Mouse (Mus musculus): ENCODE results near the gene Specc1. TPM values are rescaled to one million over a fixed set of nuclear protein-coding genes. Genes with fewer than 3 reads are reported as not detected.

Gene Specc1
- polyA plus RNA-seq, 2 experiments, result 23.5 to 40.5 TPM

GRCm38 (mm10) chr11:62088651-62089050 is 132.1 kb downstream of the Specc1 start:
- no peak for DNase-seq (ENCODE audit: low read depth in 3 of 3, low spot score in 3 of 3)
- H3K27ac ChIP-seq, result no peak overlapping the region
- H3K27me3 ChIP-seq (ENCODE audit: control insufficient read depth, insufficient read depth, low read length), result no peaks in the 10 kb centered on the region
- peaks cover 4 to 10% of the 10 kb centered on the region in 2 experiments for H3K4me1 ChIP-seq (replicated peaks; ENCODE audit: control insufficient read depth in 2 of 2, insufficient read depth in 2 of 2, low read length in 1 of 2)
- H3K9ac ChIP-seq (replicated peaks), result no peak overlapping the region
- H3K9me3 ChIP-seq (ENCODE audit: control insufficient read depth, low read length), result no peaks in the 10 kb centered on the region
- no peak for TF ChIP-seq EP300 (IDR thresholded peaks at IDR 0.05; ENCODE audit: low read depth)
- TF ChIP-seq CTCF (IDR thresholded peaks at IDR 0.05; ENCODE audit: low read depth), result no peak
- WGBS (ENCODE audit: insufficient replicate concordance), result 79% methylated on average over 3 of the region's 3 CpGs
- ATAC-seq (ENCODE audit: insufficient read depth), result no peak
- no peak overlapping the region for H3K4me2 ChIP-seq (ENCODE audit: low read depth)
- no peaks in the 10 kb centered on the region for H3K36me3 ChIP-seq (replicated peaks; ENCODE audit: control insufficient read depth, insufficient read depth, low read depth)
- H3K4me3 ChIP-seq (ENCODE audit: insufficient read depth in 1 of 2, low read depth in 2 of 2, low read length in 2 of 2), result no peak overlapping the region

GRCm38 (mm10) chr11:62090321-62090720 is 133.8 kb downstream of the Specc1 start:
- H3K9me3 ChIP-seq (ENCODE audit: control insufficient read depth, low read length), result no peaks in the 10 kb centered on the region
- H3K27me3 ChIP-seq (ENCODE audit: control insufficient read depth, insufficient read depth, low read length), result no peaks in the 10 kb centered on the region
- TF ChIP-seq CTCF (IDR thresholded peaks at IDR 0.05; ENCODE audit: low read depth), result no peak
- TF ChIP-seq EP300 (IDR thresholded peaks at IDR 0.05; ENCODE audit: low read depth), result no peak
- peaks cover 4 to 10% of the 10 kb centered on the region in 2 experiments for H3K4me1 ChIP-seq (replicated peaks; ENCODE audit: control insufficient read depth in 2 of 2, insufficient read depth in 2 of 2, low read length in 1 of 2)
- H3K4me2 ChIP-seq (ENCODE audit: low read depth), result no peak overlapping the region
- H3K36me3 ChIP-seq (replicated peaks; ENCODE audit: control insufficient read depth, insufficient read depth, low read depth), result no peaks in the 10 kb centered on the region
- H3K9ac ChIP-seq (replicated peaks), result no peak overlapping the region
- DNase-seq (ENCODE audit: low read depth in 3 of 3, low spot score in 3 of 3) (no peak), ATAC-seq (ENCODE audit: insufficient read depth) (no peak)
- WGBS (ENCODE audit: insufficient replicate concordance), result 71% methylated on average over 6 of the region's 6 CpGs
- no peak overlapping the region for H3K27ac ChIP-seq
- no peak overlapping the region for H3K4me3 ChIP-seq (ENCODE audit: insufficient read depth in 1 of 2, low read depth in 2 of 2, low read length in 2 of 2)

- H3K4me3 ChIP-seq (ENCODE audit: insufficient read depth in 1 of 2, low read depth in 2 of 2, low read length in 2 of 2), result no peak overlapping the region
- peak; percentile 53; the same call in 1 of the 2 replicates for ATAC-seq (ENCODE audit: insufficient read depth)
These were observed 146.9 kb downstream of the Specc1 start for GRCm38 (mm10) chr11:62103380-62103911.

GRCm38 (mm10) chr11:62106401-62106871 is 149.9 kb downstream of the Specc1 start:
- DNase-seq (ENCODE audit: low read depth in 3 of 3, low spot score in 3 of 3) (no peak), ATAC-seq (ENCODE audit: insufficient read depth) (no peak; the same call in 1 of the 2 replicates)
- 56% methylated on average over 1 of the region's 1 CpGs for WGBS (ENCODE audit: insufficient replicate concordance)
- no peak overlapping the region for H3K27ac ChIP-seq
- H3K4me1 ChIP-seq (replicated peaks; ENCODE audit: control insufficient read depth in 2 of 2, insufficient read depth in 2 of 2, low read length in 1 of 2), result peaks cover 0 to 11% of the 10 kb centered on the region in 2 experiments; a peak in 2 of 4 replicates
- H3K36me3 ChIP-seq (replicated peaks; ENCODE audit: control insufficient read depth, insufficient read depth, low read depth), result no peaks in the 10 kb centered on the region
- no peak overlapping the region for H3K4me2 ChIP-seq (ENCODE audit: low read depth)
- no peaks in the 10 kb centered on the region for H3K27me3 ChIP-seq (ENCODE audit: control insufficient read depth, insufficient read depth, low read length)
- TF ChIP-seq EP300 (IDR thresholded peaks at IDR 0.05; ENCODE audit: low read depth) (no peak), CTCF (IDR thresholded peaks at IDR 0.05; ENCODE audit: low read depth) (no peak)
- no peak overlapping the region for H3K4me3 ChIP-seq (ENCODE audit: insufficient read depth in 1 of 2, low read depth in 2 of 2, low read length in 2 of 2)
- no peak overlapping the region for H3K9ac ChIP-seq (replicated peaks)
- H3K9me3 ChIP-seq (ENCODE audit: control insufficient read depth, low read length), result no peaks in the 10 kb centered on the region

More at GRCm38 (mm10) chr11:62103380-62103911, 146.9 kb downstream of the Specc1 start:
- Histone ChIP-seq H3K4me2 (ENCODE audit: low read depth) (no peak overlapping the region), H3K27me3 (ENCODE audit: control insufficient read depth, insufficient read depth, low read length) (no peaks in the 10 kb centered on the region), H3K4me1 (replicated peaks; ENCODE audit: control insufficient read depth in 2 of 2, insufficient read depth in 2 of 2, low read length in 1 of 2) (peaks cover 0 to 11% of the 10 kb centered on the region in 2 experiments; a peak in 2 of 4 replicates), H3K9me3 (ENCODE audit: control insufficient read depth, low read length) (no peaks in the 10 kb centered on the region), H3K27ac (no peak overlapping the region), H3K36me3 (replicated peaks; ENCODE audit: control insufficient read depth, insufficient read depth, low read depth) (no peaks in the 10 kb centered on the region), H3K9ac (replicated peaks) (no peak overlapping the region)
- WGBS (ENCODE audit: insufficient replicate concordance), result 10% methylated on average over 3 of the region's 3 CpGs
- no peak for TF ChIP-seq EP300 (IDR thresholded peaks at IDR 0.05; ENCODE audit: low read depth)
- DNase-seq (ENCODE audit: low read depth in 3 of 3, low spot score in 3 of 3), result no peak

GRCm38 (mm10) chr11:62107272-62107836 is 150.8 kb downstream of the Specc1 start:
- Histone ChIP-seq H3K36me3 (replicated peaks; ENCODE audit: control insufficient read depth, insufficient read depth, low read depth) (no peaks in the 10 kb centered on the region), H3K4me3 (ENCODE audit: insufficient read depth in 1 of 2, low read depth in 2 of 2, low read length in 2 of 2) (no peak overlapping the region), H3K27ac (no peak overlapping the region), H3K4me1 (replicated peaks; ENCODE audit: control insufficient read depth in 2 of 2, insufficient read depth in 2 of 2, low read length in 1 of 2) (peaks cover 0 to 11% of the 10 kb centered on the region in 2 experiments; a peak in 2 of 4 replicates), H3K9ac (replicated peaks) (no peak overlapping the region), H3K27me3 (ENCODE audit: control insufficient read depth, insufficient read depth, low read length) (no peaks in the 10 kb centered on the region), H3K9me3 (ENCODE audit: control insufficient read depth, low read length) (no peaks in the 10 kb centered on the region), H3K4me2 (ENCODE audit: low read depth) (no peak overlapping the region)
- ATAC-seq (ENCODE audit: insufficient read depth) (no peak), DNase-seq (ENCODE audit: low read depth in 3 of 3, low spot score in 3 of 3) (peak in 1 of 3 experiments; percentile 20)
- WGBS (ENCODE audit: insufficient replicate concordance), result 70% methylated on average over 2 of the region's 2 CpGs
- no peak for TF ChIP-seq EP300 (IDR thresholded peaks at IDR 0.05; ENCODE audit: low read depth)
- TF ChIP-seq CTCF (IDR thresholded peaks at IDR 0.05; ENCODE audit: low read depth), result no peak
